Mouse (Mus musculus) left cerebral cortex, postnatal 36 days (tissue): ENCODE data around the gene F2rl3. TPM values are rescaled to one million over a fixed set of nuclear protein-coding genes. Genes with fewer than 3 reads are reported as not detected.

Experiments used
- DNase-seq, 2 experiments: peaks; one replicate each; pipeline ENCODE4 v3.0.0; 2021 to 2022; ENCODE audit warnings: low spot score in 2 of 2, mixed read lengths in 1 of 2
- intact Hi-C: fragments of 180-260 bp; cut with DNase I; formaldehyde crosslinking; loops from one replicate; pipeline ENCODE4 v1.15.1; 2025
- total RNA-seq, 2 experiments: library from RNA; stranded (reverse); gene quantifications; 2 replicates each; pipeline ENCODE4 v1.2.3; 2021

Gene F2rl3
- total RNA-seq, 2 experiments from 2014 or later = 0.17 to 0.23 TPM

DNA sequence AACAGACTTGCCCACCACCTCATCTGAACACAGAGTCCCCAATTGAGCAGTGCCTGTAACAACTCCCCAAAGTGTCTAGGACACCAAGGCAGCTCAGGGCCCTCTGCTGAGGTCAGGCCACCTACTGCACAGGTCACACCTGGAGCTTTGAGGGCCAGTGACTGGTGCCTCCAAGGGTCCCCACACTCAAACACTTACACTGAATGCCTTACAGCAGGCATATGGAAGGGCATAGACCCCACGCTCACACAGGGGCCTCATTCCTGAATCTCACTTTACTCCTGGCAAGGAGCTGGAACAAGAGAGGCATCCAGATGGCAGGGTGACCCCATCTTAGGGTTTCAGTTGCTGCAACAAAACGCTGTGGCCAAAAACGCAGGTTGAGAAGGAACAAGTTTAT is 1.5 kb upstream of the F2rl3 start:
- no peak for DNase-seq
- intact Hi-C loops = no loop called here

DNA sequence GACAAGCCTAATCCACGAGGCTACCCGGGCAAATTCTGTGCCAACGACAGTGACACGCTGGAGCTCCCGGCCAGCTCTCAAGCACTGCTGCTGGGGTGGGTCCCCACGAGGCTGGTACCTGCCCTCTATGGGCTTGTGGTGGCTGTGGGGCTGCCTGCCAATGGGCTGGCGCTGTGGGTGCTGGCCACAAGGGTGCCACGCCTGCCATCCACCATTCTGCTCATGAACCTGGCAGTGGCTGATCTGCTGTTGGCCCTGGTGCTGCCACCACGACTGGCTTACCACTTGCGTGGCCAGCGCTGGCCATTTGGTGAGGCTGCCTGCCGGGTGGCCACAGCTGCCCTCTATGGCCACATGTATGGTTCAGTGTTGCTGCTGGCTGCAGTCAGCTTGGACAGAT is 626 bp downstream of the F2rl3 start:
- intact Hi-C loops = no loop called here
- DNase-seq = no peak

GRCm38 (mm10) chr8:72765696-72766095 is 4.0 kb downstream of the F2rl3 start:
- intact Hi-C loops = no loop called here
- DNase-seq = no peak

GRCm38 (mm10) chr8:72766777-72767176 is 5.1 kb downstream of the F2rl3 start:
- intact Hi-C loops = no loop called here
- DNase-seq = no peak

DNA sequence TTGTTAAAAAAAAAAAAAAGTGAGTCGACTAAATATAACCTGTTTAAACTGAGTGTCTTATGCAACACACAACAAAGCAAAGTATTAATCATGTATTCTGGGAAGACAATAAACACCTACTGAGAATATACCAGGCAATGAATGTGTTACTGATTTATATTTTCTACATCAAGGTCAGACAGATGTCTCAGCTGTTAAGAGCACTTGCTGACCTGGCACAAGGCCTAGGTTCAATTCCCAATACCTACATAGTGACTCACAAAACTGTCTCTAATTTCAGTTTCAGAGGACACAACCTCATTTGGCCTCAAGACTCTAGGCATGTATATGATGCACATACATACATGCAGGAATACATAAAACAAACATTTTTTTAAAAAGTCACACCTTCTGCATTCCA is 16.1 kb downstream of the F2rl3 start:
- intact Hi-C loops = no loop called here
- no peak for DNase-seq

GRCm38 (mm10) chr8:72780644-72781043 is 19.0 kb downstream of the F2rl3 start:
- no peak for DNase-seq
- intact Hi-C loops = no loop called here

DNA sequence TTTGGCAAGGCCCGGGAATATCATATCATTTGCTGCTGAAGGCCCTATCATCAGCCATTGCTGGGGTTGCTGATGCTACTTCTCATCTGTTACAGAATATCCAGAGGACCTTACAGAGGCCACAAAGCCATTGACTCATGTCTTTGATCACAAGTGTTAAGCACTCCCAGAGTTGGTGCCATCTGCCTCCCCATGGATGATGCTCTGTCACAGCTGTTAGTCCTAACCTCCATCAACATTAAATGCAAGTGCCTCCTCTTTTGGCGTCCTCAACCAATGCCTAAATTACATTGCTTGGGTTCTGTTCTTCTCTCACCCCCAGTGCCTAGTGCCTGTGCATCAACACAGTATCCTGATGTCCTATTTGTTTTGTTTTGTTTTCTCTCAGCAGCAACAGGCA is 39.9 kb downstream of the F2rl3 start:
- no peak for DNase-seq
- intact Hi-C loops = no loop called here

DNA sequence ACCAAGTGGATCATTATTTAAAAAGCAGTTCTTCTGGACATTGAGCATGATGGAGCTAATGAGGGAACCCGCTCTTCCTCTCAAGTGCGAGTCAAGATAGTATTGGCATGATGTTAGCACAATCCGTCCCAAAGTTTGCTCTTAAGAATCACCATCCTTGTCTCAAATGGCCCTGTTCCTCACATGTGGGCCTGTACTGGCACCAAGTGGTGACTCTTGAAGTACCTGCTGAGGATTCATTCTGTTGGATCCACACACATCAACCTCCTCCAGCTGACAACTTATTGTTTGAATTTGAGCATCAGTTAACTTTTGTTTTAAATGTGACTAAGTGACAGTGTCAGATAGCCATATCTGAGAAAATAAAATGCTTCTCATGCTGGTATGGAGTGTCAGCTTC is 51.0 kb downstream of the F2rl3 start:
- no peak for DNase-seq
- intact Hi-C loops = no loop called here

Other genes starting within 250 kb of the F2rl3 start
- gene Med26, start 213.6 kb upstream of the F2rl3 start, total RNA-seq = 10 to 100 TPM in 1 of 2 experiments, 1 to 10 TPM in 1; 9.6 to 10.7 TPM
- gene Smim7, start 190.8 kb upstream of the F2rl3 start, total RNA-seq = 100 to 1,000 TPM; 111 to 128 TPM
- gene Tmem38a, start 189.8 kb upstream of the F2rl3 start, total RNA-seq = 100 to 1,000 TPM; 121 to 137 TPM
- 10 to 100 TPM; 40.5 to 48.4 TPM for gene Nwd1, start 115.2 kb upstream of the F2rl3 start, total RNA-seq
- gene Sin3b, start 38.6 kb upstream of the F2rl3 start, total RNA-seq = 100 to 1,000 TPM; 140 to 148 TPM